Mouse (Mus musculus): ENCODE data around the gene Map10. TPM values are rescaled to one million over a fixed set of nuclear protein-coding genes. Genes with fewer than 3 reads are reported as not detected.
A peak's percentile ranks its signal among the peaks of the same experiment; 100 is the strongest.

Map10 gene
- 8.4 and 8.8 TPM in 2 replicates for polyA plus RNA-seq (2015; fragmentation: Nextera tagmentation; extraction: Ambion mirVana)

- Histone ChIP-seq H3K4me3 (peak within 1 kb of the TSS; percentile 57), H3K9me3 (replicated peaks) (peaks cover 22% of the 10 kb centered on the region), H3K4me2 (peak within 1 kb of the TSS; percentile 71), H3K27me3 (0 out of 2 replicates have a peak, but pooled peaks cover 6% of the 10 kb centered on the region), H3K9ac (peak within 1 kb of the TSS; percentile 72), H3K27ac (no peak within 1 kb of the TSS), H3K4me1 (peaks cover 17% of the 10 kb centered on the region; the same call in 1 of the 2 replicates), H3K36me3 (ENCODE audit: poor library complexity, severe bottlenecking) (peaks cover 18% of the 10 kb centered on the region)
- peak; percentile 92 for ATAC-seq
- WGBS = 2% methylated on average over 43 of the region's 62 CpGs
Observed at GRCm38 (mm10) chr8:125669700-125670195, at the start of gene Map10. Map10 (plus strand) TSS chr8:125669818.

- WGBS = 84% methylated on average over 4 of the region's 4 CpGs
- H3K27ac ChIP-seq = no peak overlapping the region
Observed at GRCm38 (mm10) chr8:125620301-125620700, 49.3 kb upstream of the Map10 start.

GRCm38 (mm10) chr8:125624287-125624686, 45.3 kb upstream of the Map10 start:
- Histone ChIP-seq H3K9me3 (replicated peaks) (no peaks in the 10 kb centered on the region; the same call in 1 of the 2 replicates), H3K4me1 (peaks cover 12% of the 10 kb centered on the region), H3K4me2 (no peak overlapping the region), H3K36me3 (ENCODE audit: poor library complexity, severe bottlenecking) (no peaks in the 10 kb centered on the region), H3K27ac (no peak overlapping the region), H3K4me3 (no peak overlapping the region), H3K27me3 (no peaks in the 10 kb centered on the region), H3K9ac (no peak overlapping the region)
- ATAC-seq = no peak
- 92% methylated on average over 8 of the region's 8 CpGs for WGBS

More at GRCm38 (mm10) chr8:125620301-125620700, 49.3 kb upstream of the Map10 start:
- Histone ChIP-seq H3K4me2 (no peak overlapping the region), H3K4me3 (no peak overlapping the region), H3K36me3 (ENCODE audit: poor library complexity, severe bottlenecking) (no peaks in the 10 kb centered on the region), H3K4me1 (peaks cover 14% of the 10 kb centered on the region), H3K27me3 (no peaks in the 10 kb centered on the region), H3K9me3 (replicated peaks) (no peaks in the 10 kb centered on the region; the same call in 1 of the 2 replicates), H3K9ac (no peak overlapping the region)
- no peak for ATAC-seq

GRCm38 (mm10) chr8:125626381-125626780, 43.2 kb upstream of the Map10 start:
- Histone ChIP-seq H3K36me3 (ENCODE audit: poor library complexity, severe bottlenecking) (no peaks in the 10 kb centered on the region), H3K4me3 (no peak overlapping the region), H3K4me1 (peaks cover 6% of the 10 kb centered on the region; the same call in 1 of the 2 replicates), H3K4me2 (no peak overlapping the region), H3K27me3 (no peaks in the 10 kb centered on the region), H3K9ac (no peak overlapping the region), H3K27ac (no peak overlapping the region), H3K9me3 (replicated peaks) (no peaks in the 10 kb centered on the region; the same call in 1 of the 2 replicates)
- no peak for ATAC-seq
- 89% methylated on average over 8 of the region's 8 CpGs for WGBS

- Histone ChIP-seq H3K4me1 (no peaks in the 10 kb centered on the region), H3K27ac (no peak overlapping the region), H3K4me2 (no peak overlapping the region), H3K27me3 (no peaks in the 10 kb centered on the region), H3K36me3 (ENCODE audit: poor library complexity, severe bottlenecking) (no peaks in the 10 kb centered on the region), H3K4me3 (no peak overlapping the region), H3K9ac (no peak overlapping the region), H3K9me3 (replicated peaks) (no peaks in the 10 kb centered on the region; the same call in 1 of the 2 replicates)
- ATAC-seq = no peak
- 95% methylated on average over 1 of the region's 1 CpGs for WGBS
Observed at GRCm38 (mm10) chr8:125628834-125629233, 40.8 kb upstream of the Map10 start.

GRCm38 (mm10) chr8:125638411-125639058, 31.1 kb upstream of the Map10 start:
- Histone ChIP-seq H3K36me3 (ENCODE audit: poor library complexity, severe bottlenecking) (no peaks in the 10 kb centered on the region), H3K4me1 (peaks cover 12% of the 10 kb centered on the region), H3K9me3 (replicated peaks) (no peaks in the 10 kb centered on the region), H3K9ac (no peak overlapping the region), H3K27ac (no peak overlapping the region), H3K27me3 (no peaks in the 10 kb centered on the region), H3K4me3 (no peak overlapping the region), H3K4me2 (no peak overlapping the region)
- 89% methylated on average over 6 of the region's 6 CpGs for WGBS
- ATAC-seq = no peak

- 80% methylated on average over 2 of the region's 2 CpGs for WGBS
- no peak overlapping the region for H3K9ac ChIP-seq
- no peaks in the 10 kb centered on the region for H3K36me3 ChIP-seq (ENCODE audit: poor library complexity, severe bottlenecking)
- H3K27ac ChIP-seq = no peak overlapping the region
- peaks cover 12% of the 10 kb centered on the region for H3K4me1 ChIP-seq
- H3K27me3 ChIP-seq = no peaks in the 10 kb centered on the region
- H3K9me3 ChIP-seq (replicated peaks) = no peaks in the 10 kb centered on the region
- H3K4me2 ChIP-seq = no peak overlapping the region
- H3K4me3 ChIP-seq = no peak overlapping the region
- ATAC-seq = no peak
Observed at GRCm38 (mm10) chr8:125639631-125640030, 30.0 kb upstream of the Map10 start.

GRCm38 (mm10) chr8:125640766-125641165, 28.9 kb upstream of the Map10 start:
- Histone ChIP-seq H3K27me3 (no peaks in the 10 kb centered on the region), H3K4me1 (peaks cover 12% of the 10 kb centered on the region), H3K4me2 (no peak overlapping the region), H3K36me3 (ENCODE audit: poor library complexity, severe bottlenecking) (no peaks in the 10 kb centered on the region), H3K9me3 (replicated peaks) (no peaks in the 10 kb centered on the region), H3K27ac (no peak overlapping the region), H3K4me3 (no peak overlapping the region), H3K9ac (no peak overlapping the region)
- 79% methylated on average over 5 of the region's 5 CpGs for WGBS
- no peak for ATAC-seq

GRCm38 (mm10) chr8:125641808-125642207, 27.8 kb upstream of the Map10 start:
- 64% methylated on average over 6 of the region's 6 CpGs for WGBS
- peaks cover 12% of the 10 kb centered on the region for H3K4me1 ChIP-seq
- no peak overlapping the region for H3K4me3 ChIP-seq
- H3K27ac ChIP-seq = peak overlapping the region; percentile 20
- H3K9ac ChIP-seq = no peak overlapping the region
- H3K27me3 ChIP-seq = no peaks in the 10 kb centered on the region
- H3K36me3 ChIP-seq (ENCODE audit: poor library complexity, severe bottlenecking) = no peaks in the 10 kb centered on the region
- no peak overlapping the region for H3K4me2 ChIP-seq
- peak; percentile 84 for ATAC-seq
- H3K9me3 ChIP-seq (replicated peaks) = no peaks in the 10 kb centered on the region

- no peak overlapping the region for H3K4me3 ChIP-seq
- no peaks in the 10 kb centered on the region for H3K36me3 ChIP-seq (ENCODE audit: poor library complexity, severe bottlenecking)
- H3K4me2 ChIP-seq = no peak overlapping the region
- 66% methylated on average over 10 of the region's 10 CpGs for WGBS
- no peaks in the 10 kb centered on the region for H3K27me3 ChIP-seq
- no peak; the same call in 1 of the 2 replicates for ATAC-seq
- no peaks in the 10 kb centered on the region for H3K9me3 ChIP-seq (replicated peaks)
- no peak overlapping the region for H3K27ac ChIP-seq
- no peak overlapping the region for H3K9ac ChIP-seq
- H3K4me1 ChIP-seq = peaks cover 12% of the 10 kb centered on the region
Observed at GRCm38 (mm10) chr8:125645757-125646478, 23.7 kb upstream of the Map10 start.

- Histone ChIP-seq H3K27ac (no peak overlapping the region), H3K4me2 (no peak overlapping the region), H3K36me3 (ENCODE audit: poor library complexity, severe bottlenecking) (no peaks in the 10 kb centered on the region), H3K27me3 (no peaks in the 10 kb centered on the region), H3K9me3 (replicated peaks) (no peaks in the 10 kb centered on the region), H3K9ac (no peak overlapping the region), H3K4me1 (no peaks in the 10 kb centered on the region), H3K4me3 (no peak overlapping the region)
- WGBS = 79% methylated on average over 4 of the region's 4 CpGs
- no peak for ATAC-seq
Observed at GRCm38 (mm10) chr8:125649447-125649846, 20.2 kb upstream of the Map10 start.

GRCm38 (mm10) chr8:125654821-125655220, 14.8 kb upstream of the Map10 start:
- H3K4me1 ChIP-seq = peaks cover 15% of the 10 kb centered on the region
- H3K9ac ChIP-seq = no peak overlapping the region
- no peaks in the 10 kb centered on the region for H3K36me3 ChIP-seq (ENCODE audit: poor library complexity, severe bottlenecking)
- H3K4me2 ChIP-seq = no peak overlapping the region
- no peaks in the 10 kb centered on the region for H3K27me3 ChIP-seq
- no peak overlapping the region for H3K4me3 ChIP-seq
- ATAC-seq = no peak
- 92% methylated on average over 2 of the region's 2 CpGs for WGBS
- no peaks in the 10 kb centered on the region for H3K9me3 ChIP-seq (replicated peaks)
- H3K27ac ChIP-seq = no peak overlapping the region
